Mouse (Mus musculus) hindbrain, embryonic 15.5 days (tissue): ENCODE measurements around the gene Nr4a3. TPM values are rescaled to one million over a fixed set of nuclear protein-coding genes. Genes with fewer than 3 reads are reported as not detected.

Experiments
- ATAC-seq: fragments of 200-750 bp; cut with Nextera tagmentation; 2 replicates; pipeline ENCODE4 v1.8.0; 2017; ENCODE audit warnings: low read depth, moderate number of reproducible peaks, moderate TSS enrichment; ENCODE audit not compliant: low FRiP score
- H3K27ac ChIP-seq: fragments of 300-500 bp; sonication (generic); replicated peaks from 2 replicates; pipeline ENCODE4 v1.5.1; 2015; ENCODE audit warnings: mild to moderate bottlenecking, inconsistent platforms
- H3K27me3 ChIP-seq: fragments of 300-500 bp; sonication (generic); 2 replicates; pipeline ENCODE4 v1.6.1; 2015; ENCODE audit warnings: control low read depth, inconsistent platforms
- H3K36me3 ChIP-seq: fragments of 300-500 bp; sonication (generic); 2 replicates; pipeline ENCODE4 v1.6.1; 2015; ENCODE audit warnings: control low read depth, inconsistent platforms
- H3K4me1 ChIP-seq: fragments of 300-500 bp; sonication (generic); replicated peaks from 2 replicates; pipeline ENCODE4 v1.6.1; 2015; ENCODE audit warnings: control low read depth, inconsistent platforms
- H3K4me2 ChIP-seq: fragments of 300-500 bp; sonication (generic); 2 replicates; pipeline ENCODE4 v1.6.1; 2015; ENCODE audit warnings: moderate library complexity, mild to moderate bottlenecking, inconsistent platforms
- H3K4me3 ChIP-seq: fragments of 300-500 bp; sonication (generic); 2 replicates; pipeline ENCODE4 v1.5.1; 2015; ENCODE audit warnings: mild to moderate bottlenecking, inconsistent platforms
- H3K9ac ChIP-seq: fragments of 300-500 bp; sonication (generic); 2 replicates; pipeline ENCODE4 v1.6.1; 2015; ENCODE audit warnings: inconsistent platforms
- H3K9me3 ChIP-seq: fragments of 300-500 bp; sonication (generic); 2 replicates; pipeline ENCODE4 v1.6.1; 2016; ENCODE audit warnings: control low read depth, inconsistent platforms
- WGBS: fragments of 180-500 bp; shearing (Covaris S2); methylation state at CpG from one replicate; pipeline ENCODE4 v1.1.7; 2015; 5-methylcytosine and 5-hydroxymethylcytosine counted together
- polyA plus RNA-seq: library from polyadenylated mRNA; unstranded; fragments of >200 nt; fragmentation: Nextera tagmentation; extraction: Ambion mirVana; gene quantifications from 2 replicates; pipeline ENCODE4 v1.2.1, GENCODE M21; 2015

Nr4a3 gene
- polyA plus RNA-seq, 1 experiment from 2014 or later = 2.3 TPM

GRCm38 (mm10) chr4:48051086-48051673 lies 6.2 kb downstream of the Nr4a3 start:
- Histone ChIP-seq H3K36me3 (no peaks in the 10 kb centered on the region), H3K4me1 (peaks cover 36% of the 10 kb centered on the region), H3K4me2 (peak overlapping the region; percentile 53), H3K27me3 (peaks cover 51% of the 10 kb centered on the region), H3K9me3 (no peaks in the 10 kb centered on the region), H3K27ac (no peak overlapping the region), H3K9ac (no peak overlapping the region), H3K4me3 (peak overlapping the region; percentile 29)
- ATAC-seq = no peak
- WGBS = 24% methylated on average over 19 of the region's 19 CpGs

DNA sequence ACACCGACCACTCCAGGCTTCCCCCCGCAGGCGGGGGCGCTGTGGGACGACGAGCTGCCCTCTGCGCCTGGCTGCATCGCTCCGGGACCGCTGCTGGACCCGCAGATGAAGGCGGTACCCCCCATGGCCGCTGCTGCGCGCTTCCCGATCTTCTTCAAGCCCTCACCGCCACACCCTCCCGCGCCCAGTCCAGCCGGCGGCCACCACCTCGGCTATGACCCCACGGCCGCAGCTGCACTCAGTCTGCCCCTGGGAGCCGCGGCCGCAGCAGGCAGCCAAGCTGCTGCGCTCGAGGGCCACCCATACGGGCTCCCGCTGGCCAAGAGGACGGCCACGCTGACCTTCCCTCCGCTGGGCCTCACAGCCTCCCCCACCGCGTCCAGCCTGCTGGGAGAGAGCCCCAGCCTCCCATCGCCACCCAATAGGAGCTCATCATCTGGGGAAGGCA lies 6.7 kb downstream of the Nr4a3 start:
- no peak overlapping the region for H3K27ac ChIP-seq
- 3% methylated on average over 37 of the region's 37 CpGs for WGBS

DNA sequence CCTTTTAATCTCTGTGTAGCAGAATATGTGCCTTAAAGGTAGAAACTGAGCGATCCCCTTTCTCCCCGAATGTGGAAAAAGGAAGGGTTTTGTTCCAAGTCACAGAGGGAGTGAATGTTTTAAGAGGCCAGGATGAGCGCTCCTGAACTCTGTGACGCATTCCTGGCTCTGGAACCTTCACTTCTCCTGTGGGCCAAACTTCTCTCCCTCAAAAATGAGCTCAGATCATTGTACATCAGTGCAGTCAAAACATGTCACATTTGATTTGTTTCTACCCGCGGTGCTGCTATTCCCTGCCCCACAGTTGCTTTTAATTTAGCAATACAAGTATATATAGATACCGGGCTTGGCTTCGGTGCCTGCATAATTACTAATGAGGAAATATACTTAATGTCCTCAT lies 16.8 kb downstream of the Nr4a3 start:
- ATAC-seq = no peak
- H3K9ac ChIP-seq = no peak overlapping the region
- H3K9me3 ChIP-seq = no peaks in the 10 kb centered on the region
- no peaks in the 10 kb centered on the region for H3K36me3 ChIP-seq
- WGBS = 78% methylated on average over 8 of the region's 8 CpGs
- H3K27ac ChIP-seq = no peak overlapping the region
- no peak overlapping the region for H3K4me2 ChIP-seq
- H3K4me3 ChIP-seq = no peak overlapping the region
- H3K4me1 ChIP-seq = no peaks in the 10 kb centered on the region
- 0 out of 2 replicates have a peak, but pooled peaks cover 4% of the 10 kb centered on the region for H3K27me3 ChIP-seq

More for the DNA sequence above, 6.7 kb downstream of the Nr4a3 start:
- ATAC-seq = no peak
- Histone ChIP-seq H3K9me3 (no peaks in the 10 kb centered on the region), H3K27me3 (peaks cover 56% of the 10 kb centered on the region), H3K4me1 (peaks cover 34% of the 10 kb centered on the region), H3K4me3 (peak overlapping the region; percentile 29), H3K9ac (no peak overlapping the region), H3K4me2 (peak overlapping the region; percentile 53), H3K36me3 (no peaks in the 10 kb centered on the region)

- 70% methylated on average over 4 of the region's 4 CpGs for WGBS
- H3K9me3 ChIP-seq = no peaks in the 10 kb centered on the region
- no peaks in the 10 kb centered on the region for H3K27me3 ChIP-seq
- no peak overlapping the region for H3K4me3 ChIP-seq
- no peak overlapping the region for H3K27ac ChIP-seq
- ATAC-seq = no peak
- H3K36me3 ChIP-seq = no peaks in the 10 kb centered on the region
- no peak overlapping the region for H3K4me2 ChIP-seq
- no peaks in the 10 kb centered on the region for H3K4me1 ChIP-seq
- no peak overlapping the region for H3K9ac ChIP-seq
These were observed 19.4 kb downstream of the Nr4a3 start for GRCm38 (mm10) chr4:48064311-48064710.

DNA sequence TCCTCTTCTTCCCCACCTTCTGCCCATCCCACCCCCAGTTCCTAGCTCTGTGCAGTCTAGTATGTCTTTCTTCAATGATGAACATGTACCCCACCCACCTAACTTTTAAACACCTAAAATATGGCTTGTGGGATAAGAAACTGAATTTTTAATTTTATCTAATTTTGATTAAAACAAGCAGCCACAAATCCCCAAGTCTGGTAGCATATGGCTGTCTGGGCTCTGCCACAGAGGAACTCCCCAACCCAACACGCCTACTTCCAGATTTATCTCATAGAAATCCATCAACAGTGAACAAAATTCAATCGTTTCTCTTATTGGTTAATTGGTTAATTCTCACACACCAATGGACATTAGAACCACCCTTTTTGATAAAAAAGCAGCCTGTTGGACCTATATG lies 21.7 kb downstream of the Nr4a3 start:
- WGBS = 93% methylated on average over 2 of the region's 2 CpGs
- Histone ChIP-seq H3K27me3 (no peaks in the 10 kb centered on the region), H3K4me2 (no peak overlapping the region), H3K4me1 (no peaks in the 10 kb centered on the region), H3K4me3 (no peak overlapping the region), H3K36me3 (no peaks in the 10 kb centered on the region), H3K27ac (no peak overlapping the region), H3K9me3 (no peaks in the 10 kb centered on the region), H3K9ac (no peak overlapping the region)
- ATAC-seq = no peak

DNA sequence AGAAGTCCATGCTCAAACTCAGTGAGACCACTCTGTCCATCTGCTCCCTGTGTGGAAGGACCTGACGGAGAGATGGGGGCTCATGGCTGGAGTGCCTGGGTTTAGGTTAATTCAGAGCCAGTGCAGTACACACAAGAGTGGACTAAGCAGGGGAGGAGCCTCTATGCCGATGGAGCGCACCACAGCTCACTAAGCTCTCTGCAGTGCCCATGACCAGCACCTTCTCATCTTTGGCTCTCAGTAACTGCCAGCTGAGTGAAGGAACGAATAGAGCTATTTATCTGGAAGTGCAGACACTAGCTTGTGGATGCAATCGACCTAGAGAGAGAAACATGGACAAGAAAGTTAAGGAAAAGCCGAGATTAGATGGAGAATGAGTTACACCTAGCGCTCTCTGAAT lies 24.2 kb downstream of the Nr4a3 start:
- WGBS = 86% methylated on average over 7 of the region's 7 CpGs
- Histone ChIP-seq H3K4me1 (no peaks in the 10 kb centered on the region), H3K27ac (no peak overlapping the region), H3K9ac (no peak overlapping the region), H3K27me3 (no peaks in the 10 kb centered on the region), H3K4me3 (no peak overlapping the region), H3K36me3 (no peaks in the 10 kb centered on the region), H3K9me3 (no peaks in the 10 kb centered on the region), H3K4me2 (no peak overlapping the region)
- ATAC-seq = no peak

DNA sequence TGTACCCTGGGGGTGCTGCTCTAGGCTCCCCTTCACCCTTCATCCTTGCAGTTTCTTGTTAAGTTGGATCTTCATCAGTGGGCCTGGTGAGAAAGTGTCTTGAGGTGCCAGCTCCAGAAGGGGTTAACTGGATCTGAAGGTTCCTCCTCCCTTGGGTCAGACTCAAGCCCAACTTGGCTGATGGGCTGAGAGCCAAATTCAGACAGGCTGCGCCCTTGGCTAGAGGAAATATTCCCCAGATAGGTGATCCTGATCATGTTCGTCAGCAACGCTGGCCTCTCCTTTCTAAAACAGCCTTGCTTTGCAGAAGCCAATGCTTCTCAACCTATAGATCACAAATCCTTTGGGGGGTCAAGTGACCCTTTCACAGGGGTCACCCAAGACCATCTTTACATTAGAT lies 27.1 kb downstream of the Nr4a3 start:
- no peaks in the 10 kb centered on the region for H3K9me3 ChIP-seq
- no peaks in the 10 kb centered on the region for H3K36me3 ChIP-seq
- ATAC-seq = no peak
- no peak overlapping the region for H3K9ac ChIP-seq
- no peak overlapping the region for H3K27ac ChIP-seq
- H3K27me3 ChIP-seq = no peaks in the 10 kb centered on the region
- H3K4me1 ChIP-seq = 0 out of 2 replicates have a peak, but pooled peaks cover 4% of the 10 kb centered on the region
- no peak overlapping the region for H3K4me2 ChIP-seq
- 88% methylated on average over 3 of the region's 3 CpGs for WGBS
- H3K4me3 ChIP-seq = no peak overlapping the region

DNA sequence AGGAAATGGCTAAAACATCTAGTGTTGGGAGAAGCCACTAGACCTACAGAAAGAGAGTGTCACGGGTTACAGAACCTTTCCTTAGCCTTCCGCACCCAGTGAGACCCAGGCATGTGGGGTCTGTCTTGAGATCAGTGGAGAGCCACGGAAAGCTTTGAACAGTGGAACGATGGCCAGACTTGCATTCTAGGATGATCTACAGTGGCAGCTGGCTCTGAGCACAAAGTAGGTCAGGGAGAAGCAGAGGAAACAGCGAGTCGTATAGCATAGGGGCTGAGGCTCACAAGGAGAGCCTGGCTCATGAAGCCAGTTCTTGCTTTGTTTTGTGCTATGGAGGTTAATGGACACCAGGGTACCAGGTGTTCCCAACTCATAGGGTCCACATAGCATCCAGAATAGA lies 28.4 kb downstream of the Nr4a3 start:
- H3K4me1 ChIP-seq = 0 out of 2 replicates have a peak, but pooled peaks cover 4% of the 10 kb centered on the region
- H3K27me3 ChIP-seq = no peaks in the 10 kb centered on the region
- no peaks in the 10 kb centered on the region for H3K9me3 ChIP-seq
- no peaks in the 10 kb centered on the region for H3K36me3 ChIP-seq
- H3K9ac ChIP-seq = no peak overlapping the region
- no peak overlapping the region for H3K4me2 ChIP-seq
- ATAC-seq = no peak
- H3K4me3 ChIP-seq = no peak overlapping the region
- WGBS = 95% methylated on average over 6 of the region's 6 CpGs
- H3K27ac ChIP-seq = no peak overlapping the region

GRCm38 (mm10) chr4:48074451-48075240 lies 29.7 kb downstream of the Nr4a3 start:
- H3K4me2 ChIP-seq = no peak overlapping the region
- H3K36me3 ChIP-seq = no peaks in the 10 kb centered on the region
- no peaks in the 10 kb centered on the region for H3K27me3 ChIP-seq
- no peak overlapping the region for H3K4me3 ChIP-seq
- 89% methylated on average over 5 of the region's 5 CpGs for WGBS
- H3K27ac ChIP-seq = no peak overlapping the region
- no peaks in the 10 kb centered on the region for H3K9me3 ChIP-seq
- peaks cover 5% of the 10 kb centered on the region; the same call in 1 of the 2 replicates for H3K4me1 ChIP-seq
- no peak for ATAC-seq
- no peak overlapping the region for H3K9ac ChIP-seq

DNA sequence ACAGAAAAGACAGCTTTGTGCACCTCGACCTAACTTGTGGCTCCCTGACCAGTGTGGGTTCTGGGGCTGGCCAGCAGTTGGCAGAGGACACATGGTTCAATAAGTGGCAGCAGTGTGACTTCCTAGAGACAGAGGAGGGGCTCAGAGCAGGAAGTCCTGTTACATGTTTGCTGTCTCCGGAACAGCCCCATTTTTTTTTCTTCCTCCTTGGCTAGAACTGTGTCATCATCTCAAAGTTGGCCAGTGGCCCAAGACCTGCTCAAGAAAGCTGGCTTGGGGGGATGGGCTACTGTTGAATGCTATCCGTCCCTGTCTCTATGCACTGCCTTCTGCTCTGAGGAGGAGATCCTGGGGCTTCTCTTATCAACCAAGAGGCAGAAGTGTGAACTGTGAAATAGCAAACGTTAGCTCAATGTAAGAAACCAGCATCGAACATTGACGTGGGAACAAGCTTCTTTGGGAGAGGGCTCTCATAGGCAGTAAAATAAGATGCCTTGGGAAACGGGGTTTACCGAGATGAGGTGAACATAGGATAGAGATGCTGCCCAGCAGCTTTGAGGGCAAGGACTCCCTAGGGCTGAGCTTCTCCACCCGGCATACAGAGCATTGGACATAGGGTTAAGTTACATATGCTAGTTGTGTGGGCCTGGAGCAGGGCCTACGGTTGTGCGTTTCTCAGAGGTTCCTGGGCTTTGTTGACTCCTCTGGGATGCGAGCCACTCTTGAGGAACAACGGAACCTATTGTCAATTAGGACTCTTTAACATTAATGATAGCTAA lies 31.9 kb downstream of the Nr4a3 start:
- Histone ChIP-seq H3K27me3 (no peaks in the 10 kb centered on the region), H3K4me1 (peaks cover 8% of the 10 kb centered on the region; the same call in 1 of the 2 replicates), H3K9ac (no peak overlapping the region), H3K36me3 (no peaks in the 10 kb centered on the region), H3K4me2 (no peak overlapping the region), H3K4me3 (no peak overlapping the region), H3K27ac (no peak overlapping the region), H3K9me3 (no peaks in the 10 kb centered on the region)
- 0 out of 2 replicates have a peak, but pooled peaks have one; percentile 42 for ATAC-seq
- WGBS = 74% methylated on average over 13 of the region's 13 CpGs

DNA sequence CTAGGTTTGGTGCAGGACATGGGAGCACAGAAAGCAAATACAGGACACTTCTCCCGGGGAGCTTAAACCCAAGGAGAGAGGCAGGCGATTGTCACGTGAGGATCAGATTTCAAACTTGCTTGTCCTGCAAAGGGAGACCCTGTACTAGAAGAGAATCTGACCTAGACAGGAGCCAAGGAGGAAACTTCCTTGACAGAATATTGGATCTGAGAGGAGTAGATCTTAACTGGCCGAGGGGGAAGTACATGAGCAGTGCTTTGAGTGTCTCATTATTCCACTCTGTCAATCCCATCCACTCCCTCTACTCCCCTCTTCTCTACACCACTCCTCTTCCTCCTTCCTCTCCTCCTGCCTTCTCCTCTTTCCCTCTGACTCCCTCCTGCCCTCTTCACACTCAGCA lies 33.3 kb downstream of the Nr4a3 start:
- Histone ChIP-seq H3K27ac (no peak overlapping the region), H3K4me2 (no peak overlapping the region), H3K27me3 (no peaks in the 10 kb centered on the region), H3K9ac (no peak overlapping the region), H3K4me1 (peaks cover 8% of the 10 kb centered on the region; the same call in 1 of the 2 replicates), H3K4me3 (no peak overlapping the region), H3K9me3 (no peaks in the 10 kb centered on the region), H3K36me3 (no peaks in the 10 kb centered on the region)
- 30% methylated on average over 4 of the region's 4 CpGs for WGBS
- ATAC-seq = no peak
